Mouse (Mus musculus) embryonic facial prominence, embryonic 12.5 days (tissue): ENCODE measurements around the gene Olfr1392. TPM values are rescaled to one million over a fixed set of nuclear protein-coding genes. Genes with fewer than 3 reads are reported as not detected.

ENCODE experiments used
- ATAC-seq: fragments of 200-750 bp; cut with Nextera tagmentation; 2 replicates; pipeline ENCODE4 v1.8.0; 2017; ENCODE audit not compliant: insufficient number of reproducible peaks, insufficient read depth, low FRiP score, low TSS enrichment
- H3K27ac ChIP-seq: fragments of 300-500 bp; sonication (generic); 2 replicates; pipeline ENCODE4 v1.5.1; 2016; ENCODE audit warnings: mild to moderate bottlenecking
- H3K27me3 ChIP-seq: fragments of 300-500 bp; sonication (generic); 2 replicates; pipeline ENCODE4 v1.6.1; 2016; ENCODE audit warnings: mild to moderate bottlenecking, moderate library complexity
- H3K36me3 ChIP-seq: fragments of 300-500 bp; sonication (generic); 2 replicates; pipeline ENCODE4 v1.6.1; 2016; ENCODE audit warnings: mild to moderate bottlenecking
- H3K4me1 ChIP-seq: fragments of 300-500 bp; sonication (generic); 2 replicates; pipeline ENCODE4 v1.6.1; 2016
- H3K4me2 ChIP-seq: fragments of 300-500 bp; sonication (generic); replicated peaks from 2 replicates; pipeline ENCODE4 v1.6.1; 2016; ENCODE audit warnings: mild to moderate bottlenecking, moderate library complexity
- H3K4me3 ChIP-seq: fragments of 300-500 bp; sonication (generic); 2 replicates; pipeline ENCODE4 v1.5.1; 2016; ENCODE audit warnings: mild to moderate bottlenecking
- H3K9ac ChIP-seq: fragments of 300-500 bp; sonication (generic); 2 replicates; pipeline ENCODE4 v1.6.1; 2016; ENCODE audit warnings: mild to moderate bottlenecking, moderate library complexity
- H3K9me3 ChIP-seq: fragments of 300-500 bp; sonication (generic); 2 replicates; pipeline ENCODE4 v1.6.1; 2016; ENCODE audit warnings: mild to moderate bottlenecking, moderate library complexity
- WGBS: fragments of 180-500 bp; shearing (Covaris S2); methylation state at CpG from one replicate; pipeline ENCODE4 v1.1.7; 2016; 5-methylcytosine and 5-hydroxymethylcytosine counted together
- polyA plus RNA-seq: library from polyadenylated mRNA; unstranded; fragments of >200 nt; fragmentation: Nextera tagmentation; extraction: Ambion mirVana; gene quantifications from 2 replicates; pipeline ENCODE4 v1.2.1, GENCODE M21; 2016

The Olfr1392 gene
- polyA plus RNA-seq, 1 experiment from 2014 or later = not detected

- Histone ChIP-seq H3K4me3 (peak overlapping the region; percentile 43; the same call in 1 of the 2 replicates), H3K27ac (peak overlapping the region; percentile 54; the same call in 1 of the 2 replicates), H3K9me3 (no peaks in the 10 kb centered on the region), H3K4me2 (peak overlapping the region; percentile 61), H3K4me1 (peaks cover 32% of the 10 kb centered on the region), H3K9ac (no peak overlapping the region), H3K36me3 (no peaks in the 10 kb centered on the region), H3K27me3 (no peaks in the 10 kb centered on the region)
- no peak for ATAC-seq
- WGBS = 24% methylated on average over 12 of the region's 12 CpGs
Observed at GRCm38 (mm10) chr11:49245634-49246415, 39.3 kb upstream of the Olfr1392 start.

GRCm38 (mm10) chr11:49246523-49246922 is 38.6 kb upstream of the Olfr1392 start:
- 79% methylated on average over 4 of the region's 4 CpGs for WGBS
- no peak for ATAC-seq
- no peaks in the 10 kb centered on the region for H3K36me3 ChIP-seq
- no peaks in the 10 kb centered on the region for H3K27me3 ChIP-seq
- H3K4me3 ChIP-seq = no peak overlapping the region
- peaks cover 39% of the 10 kb centered on the region for H3K4me1 ChIP-seq
- no peak overlapping the region for H3K4me2 ChIP-seq
- H3K9me3 ChIP-seq = no peaks in the 10 kb centered on the region
- H3K9ac ChIP-seq = no peak overlapping the region
- no peak overlapping the region for H3K27ac ChIP-seq

- no peak for ATAC-seq
Observed at GRCm38 (mm10) chr11:49247255-49247654, 37.8 kb upstream of the Olfr1392 start.

GRCm38 (mm10) chr11:49248226-49248973 is 36.7 kb upstream of the Olfr1392 start:
- ATAC-seq = no peak

More at GRCm38 (mm10) chr11:49247255-49247654, 37.8 kb upstream of the Olfr1392 start:
- no peak overlapping the region for H3K4me3 ChIP-seq
- no peaks in the 10 kb centered on the region; the same call in 1 of the 2 replicates for H3K36me3 ChIP-seq
- no peaks in the 10 kb centered on the region for H3K9me3 ChIP-seq
- H3K4me1 ChIP-seq = peaks cover 42% of the 10 kb centered on the region
- H3K4me2 ChIP-seq = no peak overlapping the region
- H3K27me3 ChIP-seq = no peaks in the 10 kb centered on the region
- no peak overlapping the region for H3K27ac ChIP-seq
- H3K9ac ChIP-seq = no peak overlapping the region
- 66% methylated on average over 2 of the region's 2 CpGs for WGBS

GRCm38 (mm10) chr11:49248974-49249700 is 35.9 kb upstream of the Olfr1392 start:
- no peak overlapping the region for H3K4me3 ChIP-seq
- no peak overlapping the region for H3K27ac ChIP-seq
- WGBS = 70% methylated on average over 6 of the region's 6 CpGs
- no peaks in the 10 kb centered on the region for H3K9me3 ChIP-seq
- no peak overlapping the region for H3K9ac ChIP-seq
- peaks cover 14% of the 10 kb centered on the region; the same call in 1 of the 2 replicates for H3K36me3 ChIP-seq
- no peaks in the 10 kb centered on the region for H3K27me3 ChIP-seq
- peak overlapping the region; percentile 79; the same call in 1 of the 2 replicates for H3K4me2 ChIP-seq
- H3K4me1 ChIP-seq = peaks cover 39% of the 10 kb centered on the region
- ATAC-seq = no peak

More at GRCm38 (mm10) chr11:49248226-49248973, 36.7 kb upstream of the Olfr1392 start:
- Histone ChIP-seq H3K4me1 (peaks cover 39% of the 10 kb centered on the region), H3K9me3 (no peaks in the 10 kb centered on the region), H3K4me2 (no peak overlapping the region), H3K27ac (no peak overlapping the region), H3K36me3 (peaks cover 6% of the 10 kb centered on the region; the same call in 1 of the 2 replicates), H3K9ac (no peak overlapping the region), H3K27me3 (no peaks in the 10 kb centered on the region), H3K4me3 (no peak overlapping the region)
- whole genome bisulfite sequencing = 57% methylated on average over 6 of the region's 6 CpGs

GRCm38 (mm10) chr11:49249811-49250421 is 35.2 kb upstream of the Olfr1392 start:
- H3K4me2 ChIP-seq = peak overlapping the region; percentile 79
- no peaks in the 10 kb centered on the region for H3K9me3 ChIP-seq
- peaks cover 22% of the 10 kb centered on the region for H3K36me3 ChIP-seq
- H3K27ac ChIP-seq = peak overlapping the region; percentile 88
- no peaks in the 10 kb centered on the region for H3K27me3 ChIP-seq
- peak overlapping the region; percentile 89 for H3K9ac ChIP-seq
- H3K4me3 ChIP-seq = peak overlapping the region; percentile 71
- no peak for ATAC-seq
- H3K4me1 ChIP-seq = peaks cover 35% of the 10 kb centered on the region
- 24% methylated on average over 10 of the region's 10 CpGs for whole genome bisulfite sequencing

GRCm38 (mm10) chr11:49250422-49251379 is 34.4 kb upstream of the Olfr1392 start:
- Histone ChIP-seq H3K4me3 (peak overlapping the region; percentile 71), H3K27me3 (no peaks in the 10 kb centered on the region), H3K4me1 (peaks cover 27% of the 10 kb centered on the region), H3K36me3 (peaks cover 24% of the 10 kb centered on the region), H3K9me3 (no peaks in the 10 kb centered on the region), H3K9ac (peak overlapping the region; percentile 89), H3K27ac (peak overlapping the region; percentile 88), H3K4me2 (peak overlapping the region; percentile 79)
- WGBS = 3% methylated on average over 43 of the region's 45 CpGs
- peak; percentile 93 for ATAC-seq

- Histone ChIP-seq H3K9ac (peak overlapping the region; percentile 89), H3K27ac (no peak overlapping the region; the same call in 1 of the 2 replicates)
Observed at GRCm38 (mm10) chr11:49251380-49251761, 33.7 kb upstream of the Olfr1392 start.

GRCm38 (mm10) chr11:49252048-49252447 is 33.0 kb upstream of the Olfr1392 start:
- Histone ChIP-seq H3K9me3 (no peaks in the 10 kb centered on the region), H3K9ac (no peak overlapping the region), H3K4me1 (peaks cover 24% of the 10 kb centered on the region; the same call in 1 of the 2 replicates), H3K4me2 (peak overlapping the region; percentile 79), H3K27ac (no peak overlapping the region), H3K36me3 (peaks cover 29% of the 10 kb centered on the region), H3K27me3 (no peaks in the 10 kb centered on the region), H3K4me3 (no peak overlapping the region)
- no peak for ATAC-seq
- 92% methylated on average over 5 of the region's 5 CpGs for WGBS

More at GRCm38 (mm10) chr11:49251380-49251761, 33.7 kb upstream of the Olfr1392 start:
- Histone ChIP-seq H3K36me3 (peaks cover 24% of the 10 kb centered on the region), H3K4me1 (peaks cover 24% of the 10 kb centered on the region; the same call in 1 of the 2 replicates), H3K9me3 (no peaks in the 10 kb centered on the region), H3K27me3 (no peaks in the 10 kb centered on the region), H3K4me3 (peak overlapping the region; percentile 71), H3K4me2 (peak overlapping the region; percentile 79)
- whole genome bisulfite sequencing = 70% methylated on average over 7 of the region's 7 CpGs
- no peak for ATAC-seq

GRCm38 (mm10) chr11:49253035-49253434 is 32.0 kb upstream of the Olfr1392 start:
- H3K27ac ChIP-seq = no peak overlapping the region
- H3K9ac ChIP-seq = no peak overlapping the region
- H3K9me3 ChIP-seq = no peaks in the 10 kb centered on the region
- ATAC-seq = no peak
- no peak overlapping the region for H3K4me2 ChIP-seq
- peaks cover 30% of the 10 kb centered on the region for H3K36me3 ChIP-seq
- H3K27me3 ChIP-seq = no peaks in the 10 kb centered on the region
- H3K4me1 ChIP-seq = peaks cover 18% of the 10 kb centered on the region; the same call in 1 of the 2 replicates
- no peak overlapping the region for H3K4me3 ChIP-seq
- 93% methylated on average over 6 of the region's 6 CpGs for WGBS
